Mouse (Mus musculus) brain, embryonic 14.5 days (tissue): ENCODE measurements around the gene Spata48.

ENCODE experiments used
- CTCF ChIP-seq: fragments of 200-500 bp; IDR thresholded peaks from 2 replicates; pipeline ENCODE4 v1.5.1; 2012; ENCODE audit warnings: inconsistent platforms, mild to moderate bottlenecking, moderate library complexity, borderline replicate concordance; ENCODE audit not compliant: insufficient read depth, insufficient read length; ENCODE audit errors: extremely low read depth
- POLR2A ChIP-seq: fragments of 200-500 bp; IDR thresholded peaks from 2 replicates; pipeline ENCODE4 v1.6.1; 2012; ENCODE audit warnings: mild to moderate bottlenecking, inconsistent platforms, borderline replicate concordance; ENCODE audit not compliant: poor library complexity, insufficient read depth, insufficient read length, severe bottlenecking; ENCODE audit errors: extremely low read depth

GRCm38 (mm10) chr11:11512056-11512455, 50.2 kb downstream of the Spata48 start:
- TF ChIP-seq POLR2A (no peak), CTCF (no peak)
